Mouse (Mus musculus): Measurements from ENCODE around the gene Sash1.
A peak's percentile ranks its signal among the peaks of the same experiment; 100 is the strongest.

Sash1 gene

DNA sequence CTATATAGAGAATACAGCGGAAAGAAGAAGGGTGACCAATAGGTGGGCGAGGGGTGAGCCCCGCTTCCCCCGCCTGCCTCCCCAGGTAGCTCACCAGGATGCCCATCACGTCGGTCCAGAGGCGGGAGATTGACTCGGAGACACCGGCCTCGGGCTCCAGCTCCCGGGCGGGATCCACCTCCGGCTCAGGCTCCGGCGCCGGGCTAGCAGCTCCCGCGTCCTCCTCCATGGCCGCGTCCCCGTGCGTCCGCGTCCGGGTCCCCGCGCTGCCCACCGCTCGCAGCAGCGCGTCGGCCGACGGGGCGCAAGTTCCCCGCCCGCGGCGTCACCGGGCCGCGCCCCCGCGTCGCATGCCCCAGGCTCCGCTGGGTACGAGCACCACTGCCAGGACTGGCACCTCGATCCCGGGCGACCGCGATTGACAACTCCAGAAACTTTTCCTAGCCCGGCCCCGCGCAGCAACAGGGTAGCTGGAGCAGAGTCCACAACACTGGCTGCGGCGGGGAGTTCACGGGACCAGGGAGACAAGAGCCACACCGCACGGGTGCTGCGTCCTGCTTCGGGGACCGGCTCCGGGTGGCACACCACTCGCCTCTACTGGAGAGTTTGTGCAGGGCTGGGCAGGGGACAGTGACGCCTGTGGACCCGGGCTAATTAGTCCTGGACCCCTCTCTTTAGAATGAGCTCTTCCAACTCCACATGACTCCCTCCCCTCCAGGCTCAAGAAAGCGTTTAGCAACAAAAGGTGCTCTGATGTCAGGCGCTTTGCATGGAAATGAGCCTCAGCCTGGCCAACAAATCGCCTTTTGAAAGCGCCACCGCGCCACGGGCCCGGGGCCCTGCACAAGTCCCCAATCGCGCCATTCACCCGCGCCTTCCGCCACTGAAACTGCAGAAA, at the start of gene Sash1:
TSS of gene Sash1 (minus strand) at position 441 of the 898 bp plus-strand sequence.
- DNase-seq (ENCODE audit: inconsistent ontology term), result peak; percentile 96

DNA sequence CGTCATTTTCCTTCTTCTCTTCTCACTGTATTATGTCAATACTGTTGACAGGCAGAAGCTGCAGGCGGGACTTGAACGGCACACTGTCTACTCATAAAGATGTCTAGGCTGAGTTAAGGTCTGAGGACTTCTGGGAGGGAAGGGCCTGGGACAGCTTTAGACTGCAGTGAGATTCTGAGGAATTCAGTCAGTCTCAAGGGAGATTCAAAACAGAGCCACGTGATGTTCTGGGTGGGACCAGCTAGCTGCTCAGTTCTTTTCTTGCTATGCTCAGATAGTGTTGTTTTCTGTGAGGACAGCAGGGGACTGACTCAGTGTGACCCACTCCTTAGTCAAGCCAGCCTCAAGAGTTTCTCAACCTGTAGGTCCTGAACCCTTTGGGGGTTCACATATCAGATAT, 49.7 kb upstream of the Sash1 start:
- DNase-seq (ENCODE audit: inconsistent ontology term), result no peak

GRCm38 (mm10) chr10:8933451-8934372, 47.8 kb upstream of the Sash1 start:
- no peak for DNase-seq (ENCODE audit: inconsistent ontology term)

DNA sequence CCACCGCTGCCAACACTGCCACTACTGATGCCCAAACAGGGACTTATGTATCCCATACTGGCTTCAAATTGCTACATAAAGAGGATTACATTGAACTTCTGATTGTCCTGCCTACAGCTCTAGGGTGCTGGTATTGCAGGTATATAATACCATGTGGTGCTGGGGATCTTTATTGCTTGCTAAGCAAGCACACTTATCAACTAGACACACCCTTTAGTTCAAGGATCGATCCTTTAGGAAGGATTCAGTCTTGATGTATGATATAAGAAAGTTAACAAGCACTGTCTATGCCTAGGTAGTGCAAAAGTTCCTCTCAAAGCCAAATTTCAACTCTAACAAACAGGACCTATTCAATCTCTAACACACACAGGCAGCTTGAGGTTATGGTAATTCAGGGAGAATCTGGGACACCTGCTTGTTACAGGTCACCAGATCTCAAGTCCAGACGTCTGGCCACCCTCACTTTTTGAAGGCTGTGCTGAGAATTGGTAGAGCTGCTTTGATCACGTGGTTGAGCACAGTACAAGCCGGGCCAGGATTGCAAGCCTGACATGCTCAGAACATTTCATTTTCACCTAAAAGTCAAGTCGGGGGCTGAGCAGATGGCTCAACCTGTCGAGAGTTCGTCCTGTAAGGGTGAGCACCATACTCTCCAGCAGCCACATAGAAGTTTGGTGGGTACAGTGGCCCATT, 45.8 kb upstream of the Sash1 start:
- no peak for DNase-seq (ENCODE audit: inconsistent ontology term)

GRCm38 (mm10) chr10:8930672-8931071, 44.8 kb upstream of the Sash1 start:
- no peak for DNase-seq (ENCODE audit: inconsistent ontology term)

DNA sequence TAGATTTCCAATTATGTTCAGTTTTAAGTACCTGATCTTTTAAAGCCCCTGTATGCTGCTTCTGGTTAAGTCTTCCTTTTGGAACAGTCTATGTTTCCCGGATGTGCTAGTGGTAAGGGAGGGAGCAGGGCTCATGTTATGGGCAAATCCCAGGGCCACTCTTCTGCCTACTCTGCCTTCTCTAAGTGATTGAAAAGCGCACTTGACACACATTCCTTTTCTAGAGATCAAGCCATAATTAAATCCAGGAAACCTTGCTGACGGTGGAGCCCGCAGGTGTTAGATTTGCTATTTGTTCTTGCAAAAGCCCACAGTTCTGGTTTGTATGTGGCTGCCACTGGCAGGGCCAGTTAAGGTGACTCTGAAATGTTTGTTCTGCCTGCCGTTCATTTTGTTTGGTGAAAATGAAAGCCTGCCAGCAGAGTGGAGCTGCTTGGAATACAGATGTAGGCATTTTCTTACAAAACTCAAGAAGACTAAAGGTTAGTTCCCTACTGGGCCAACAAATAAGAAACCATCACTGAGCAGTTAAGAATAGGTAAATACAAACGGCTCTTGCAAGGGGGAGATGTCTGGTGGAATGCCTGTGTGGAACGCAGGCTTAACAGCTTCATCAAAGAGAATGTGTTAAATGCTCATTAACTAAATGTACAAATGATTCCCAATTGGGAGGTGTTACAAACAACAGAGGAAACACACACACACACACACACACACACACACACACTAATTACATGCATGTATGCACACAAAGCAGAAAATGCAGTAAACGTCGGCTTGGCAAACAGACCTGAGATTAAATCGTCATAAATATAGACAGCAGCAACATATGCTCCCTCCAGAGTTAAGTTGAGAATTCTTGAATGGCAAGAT, 43.1 kb upstream of the Sash1 start:
- no peak for DNase-seq (ENCODE audit: inconsistent ontology term)

DNA sequence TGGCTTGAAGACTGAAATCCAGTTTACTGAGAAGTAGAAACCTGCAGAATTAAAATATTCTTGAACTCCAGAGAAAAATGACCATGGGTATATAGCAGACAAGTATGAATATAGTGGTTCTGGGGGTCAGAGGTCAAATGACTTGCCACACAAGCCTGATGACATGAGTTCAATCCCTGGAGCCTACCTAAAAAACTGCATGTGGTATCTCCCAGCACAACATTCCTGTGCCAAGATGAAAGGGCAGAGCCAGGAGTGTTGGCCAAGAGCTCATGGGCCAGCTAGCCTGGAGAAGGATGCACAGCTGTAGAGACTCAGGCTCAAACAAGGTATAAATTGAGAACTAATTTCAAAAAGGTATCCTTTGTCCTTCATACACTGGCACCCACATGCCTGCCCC, 42.4 kb upstream of the Sash1 start:
- no peak for DNase-seq (ENCODE audit: inconsistent ontology term)

DNA sequence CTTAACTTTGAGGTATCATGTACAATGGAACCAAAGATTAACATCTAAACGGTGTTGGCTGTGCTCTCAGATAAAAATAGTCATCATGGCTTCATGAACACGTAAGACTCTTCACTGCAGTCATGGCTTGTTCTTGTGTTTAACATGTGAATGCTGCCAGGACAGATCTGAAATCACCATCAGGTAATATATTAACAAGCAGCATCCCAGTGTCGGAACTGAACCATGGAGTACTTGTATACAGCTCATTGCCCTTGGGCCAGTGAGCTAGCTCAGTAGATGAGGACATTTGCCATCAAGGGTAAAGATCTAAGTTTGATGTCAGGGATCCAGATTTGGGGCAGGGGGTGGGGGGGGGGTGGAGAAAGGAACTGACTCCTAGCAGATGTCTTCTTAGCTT, 41.0 kb upstream of the Sash1 start:
- no peak for DNase-seq (ENCODE audit: inconsistent ontology term)

- DNase-seq (ENCODE audit: inconsistent ontology term), result no peak
These were observed 40.4 kb upstream of the Sash1 start for GRCm38 (mm10) chr10:8926295-8926694.

GRCm38 (mm10) chr10:8925299-8925698, 39.4 kb upstream of the Sash1 start:
- no peak for DNase-seq (ENCODE audit: inconsistent ontology term)

DNA sequence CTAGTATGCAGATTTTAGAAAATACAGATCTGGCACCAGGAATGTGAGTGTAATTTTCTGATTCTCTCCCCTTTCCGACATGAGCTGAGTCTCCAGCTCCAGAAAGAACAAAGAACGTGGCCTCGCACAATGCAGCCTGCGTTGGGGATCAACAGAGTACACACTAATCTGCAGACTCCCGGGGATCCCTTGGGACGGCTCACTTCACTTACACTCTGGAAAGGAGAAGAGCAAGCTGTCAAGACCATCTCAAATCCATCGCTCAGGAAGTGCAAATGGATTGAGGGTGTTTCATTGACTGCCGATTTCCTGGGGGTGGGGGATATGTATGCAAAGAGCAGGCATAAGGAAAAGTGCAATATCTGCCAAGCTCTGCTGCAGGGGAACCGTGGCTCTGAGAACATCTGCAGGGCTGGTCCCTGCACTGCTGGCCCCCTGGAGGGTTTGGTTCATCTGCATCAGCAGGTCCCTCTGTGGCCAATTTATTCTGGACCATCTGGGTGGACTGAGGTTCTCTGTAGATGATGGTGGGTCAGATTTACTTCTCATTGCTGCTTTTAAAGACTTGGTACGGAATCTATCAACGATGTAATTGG, 35.3 kb upstream of the Sash1 start:
- no peak for DNase-seq (ENCODE audit: inconsistent ontology term)

DNA sequence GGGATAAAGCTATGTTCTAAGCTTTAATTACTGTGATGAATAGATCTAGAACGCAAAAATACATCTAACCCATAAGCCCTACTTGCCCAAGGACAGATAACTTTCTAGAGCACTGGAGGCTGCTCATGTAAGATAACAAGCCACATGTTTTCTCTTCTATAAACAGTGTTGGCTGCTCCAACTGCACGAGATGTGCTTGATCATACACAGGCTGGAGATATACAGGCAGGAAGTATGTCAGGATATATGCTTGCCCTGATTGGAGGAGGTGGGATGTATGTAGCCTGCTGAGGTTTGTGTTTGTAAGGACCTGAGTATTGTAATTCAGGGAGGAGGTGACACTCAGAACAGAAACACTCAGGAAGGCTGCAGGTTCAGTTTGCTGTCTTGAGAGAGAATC, 31.9 kb upstream of the Sash1 start:
- no peak for DNase-seq (ENCODE audit: inconsistent ontology term)

GRCm38 (mm10) chr10:8917350-8917749, 31.5 kb upstream of the Sash1 start:
- DNase-seq (ENCODE audit: inconsistent ontology term), result no peak

DNA sequence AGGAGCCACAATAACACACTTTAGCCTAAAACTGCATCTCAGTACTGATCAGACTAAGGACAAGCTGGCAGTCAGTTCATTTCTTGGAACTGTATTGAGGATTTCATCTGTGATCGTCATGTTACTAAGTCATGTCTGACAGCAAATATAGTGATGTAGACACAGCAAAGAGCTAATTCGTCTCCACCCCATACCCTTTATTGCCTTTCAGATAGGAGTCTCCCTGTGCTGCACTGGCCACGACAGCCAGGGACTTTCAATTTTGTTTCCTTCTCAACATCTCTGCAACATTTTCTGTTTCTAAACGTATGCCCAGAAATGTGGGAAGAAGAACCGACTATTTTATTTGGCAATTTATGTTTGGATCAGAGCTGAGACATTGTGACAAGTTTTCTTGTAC, 29.9 kb upstream of the Sash1 start:
- DNase-seq (ENCODE audit: inconsistent ontology term), result no peak

GRCm38 (mm10) chr10:8913904-8914303, 28.0 kb upstream of the Sash1 start:
- no peak for DNase-seq (ENCODE audit: inconsistent ontology term)

- no peak for DNase-seq (ENCODE audit: inconsistent ontology term)
These were observed 26.9 kb upstream of the Sash1 start for GRCm38 (mm10) chr10:8912706-8913275.

- DNase-seq (ENCODE audit: inconsistent ontology term), result no peak
These were observed 26.3 kb upstream of the Sash1 start for GRCm38 (mm10) chr10:8912213-8912612.

GRCm38 (mm10) chr10:8910237-8910990, 24.5 kb upstream of the Sash1 start:
- DNase-seq (ENCODE audit: inconsistent ontology term), result no peak

GRCm38 (mm10) chr10:8903086-8903485, 17.2 kb upstream of the Sash1 start:
- DNase-seq (ENCODE audit: inconsistent ontology term), result no peak

DNA sequence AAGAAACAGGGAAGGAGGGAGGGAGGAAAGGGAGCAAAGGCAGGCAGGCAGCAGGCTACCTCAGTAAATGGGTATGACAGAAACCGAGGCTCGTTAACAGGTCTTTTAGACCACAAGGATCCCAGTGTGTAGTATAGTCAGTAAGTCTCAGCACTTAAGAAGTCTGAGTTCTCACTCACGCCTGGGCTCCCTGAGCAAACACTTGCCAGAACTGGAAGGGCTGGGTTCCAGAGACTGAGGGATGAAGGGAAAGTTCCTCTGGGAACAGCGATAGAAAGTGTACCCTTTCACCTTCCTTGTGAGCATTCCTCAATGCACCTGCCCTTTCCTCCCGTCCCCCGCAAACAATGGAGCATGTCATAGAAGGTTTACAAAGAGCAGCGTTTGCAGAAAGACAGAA, 16.5 kb upstream of the Sash1 start:
- DNase-seq (ENCODE audit: inconsistent ontology term), result no peak

All from Muller cell, postnatal 12 days (primary cell).